Mouse (Mus musculus): ENCODE data around the gene Dnpep. TPM values are rescaled to one million over a fixed set of nuclear protein-coding genes. Genes with fewer than 3 reads are reported as not detected.

Dnpep gene
- polyA plus RNA-seq, 1 experiment, result 87.0 TPM

GRCm38 (mm10) chr1:75340519-75340918 lies 22.7 kb upstream of the Dnpep start:
- 92% methylated on average over 2 of the region's 2 CpGs for WGBS
- no peaks in the 10 kb centered on the region for H3K4me1 ChIP-seq (ENCODE audit: control insufficient read depth, insufficient read depth, low read length)
- H3K4me3 ChIP-seq (replicated peaks; ENCODE audit: insufficient read depth, low read depth, low read length), result no peak overlapping the region
- no peak overlapping the region for H3K27ac ChIP-seq (ENCODE audit: insufficient read depth, low read length)
- H3K27me3 ChIP-seq (ENCODE audit: control insufficient read depth, insufficient read depth, low read length), result no peaks in the 10 kb centered on the region
- DNase-seq, result no peak
- TF ChIP-seq POLR2A (IDR thresholded peaks at IDR 0.05; ENCODE audit: borderline replicate concordance, insufficient read depth, low read length) (no peak), CTCF (IDR thresholded peaks at IDR 0.05; ENCODE audit: borderline replicate concordance, insufficient read depth, low read depth, low read length) (no peak)

GRCm38 (mm10) chr1:75339337-75339736 lies 21.5 kb upstream of the Dnpep start:
- 55% methylated on average over 9 of the region's 9 CpGs for WGBS
- H3K27ac ChIP-seq (ENCODE audit: insufficient read depth, low read length), result no peak overlapping the region
- H3K4me3 ChIP-seq (replicated peaks; ENCODE audit: insufficient read depth, low read depth, low read length), result no peak overlapping the region
- H3K27me3 ChIP-seq (ENCODE audit: control insufficient read depth, insufficient read depth, low read length), result no peaks in the 10 kb centered on the region
- H3K4me1 ChIP-seq (ENCODE audit: control insufficient read depth, insufficient read depth, low read length), result no peaks in the 10 kb centered on the region
- no peak for DNase-seq
- TF ChIP-seq POLR2A (IDR thresholded peaks at IDR 0.05; ENCODE audit: borderline replicate concordance, insufficient read depth, low read length) (no peak), CTCF (IDR thresholded peaks at IDR 0.05; ENCODE audit: borderline replicate concordance, insufficient read depth, low read depth, low read length) (no peak)

- WGBS, result 52% methylated on average over 11 of the region's 11 CpGs
- DNase-seq, result no peak
- H3K27ac ChIP-seq (ENCODE audit: insufficient read depth, low read length), result no peak overlapping the region
- H3K4me1 ChIP-seq (ENCODE audit: control insufficient read depth, insufficient read depth, low read length), result no peaks in the 10 kb centered on the region
- H3K27me3 ChIP-seq (ENCODE audit: control insufficient read depth, insufficient read depth, low read length), result no peaks in the 10 kb centered on the region
- no peak overlapping the region for H3K4me3 ChIP-seq (replicated peaks; ENCODE audit: insufficient read depth, low read depth, low read length)
- TF ChIP-seq POLR2A (IDR thresholded peaks at IDR 0.05; ENCODE audit: borderline replicate concordance, insufficient read depth, low read length), result no peak
- TF ChIP-seq CTCF (IDR thresholded peaks at IDR 0.05; ENCODE audit: borderline replicate concordance, insufficient read depth, low read depth, low read length), result no peak
Observed at GRCm38 (mm10) chr1:75338091-75338694, 20.4 kb upstream of the Dnpep start.

GRCm38 (mm10) chr1:75337097-75337496 lies 19.3 kb upstream of the Dnpep start:
- no peak overlapping the region for H3K27ac ChIP-seq (ENCODE audit: insufficient read depth, low read length)
- H3K27me3 ChIP-seq (ENCODE audit: control insufficient read depth, insufficient read depth, low read length), result no peaks in the 10 kb centered on the region
- no peak for DNase-seq
- WGBS, result 81% methylated on average over 9 of the region's 9 CpGs
- no peak for TF ChIP-seq CTCF (IDR thresholded peaks at IDR 0.05; ENCODE audit: borderline replicate concordance, insufficient read depth, low read depth, low read length)
- no peak for TF ChIP-seq POLR2A (IDR thresholded peaks at IDR 0.05; ENCODE audit: borderline replicate concordance, insufficient read depth, low read length)
- H3K4me1 ChIP-seq (ENCODE audit: control insufficient read depth, insufficient read depth, low read length), result no peaks in the 10 kb centered on the region
- H3K4me3 ChIP-seq (replicated peaks; ENCODE audit: insufficient read depth, low read depth, low read length), result no peak overlapping the region

- no peak for DNase-seq
- no peaks in the 10 kb centered on the region for H3K27me3 ChIP-seq (ENCODE audit: control insufficient read depth, insufficient read depth, low read length)
- no peak overlapping the region for H3K27ac ChIP-seq (ENCODE audit: insufficient read depth, low read length)
- no peak overlapping the region for H3K4me3 ChIP-seq (replicated peaks; ENCODE audit: insufficient read depth, low read depth, low read length)
- H3K4me1 ChIP-seq (ENCODE audit: control insufficient read depth, insufficient read depth, low read length), result no peaks in the 10 kb centered on the region
- TF ChIP-seq CTCF (IDR thresholded peaks at IDR 0.05; ENCODE audit: borderline replicate concordance, insufficient read depth, low read depth, low read length) (no peak), POLR2A (IDR thresholded peaks at IDR 0.05; ENCODE audit: borderline replicate concordance, insufficient read depth, low read length) (no peak)
- WGBS, result 90% methylated on average over 3 of the region's 3 CpGs
Observed at GRCm38 (mm10) chr1:75336461-75336860, 18.7 kb upstream of the Dnpep start.

- no peak for DNase-seq
- TF ChIP-seq POLR2A (IDR thresholded peaks at IDR 0.05; ENCODE audit: borderline replicate concordance, insufficient read depth, low read length) (no peak), CTCF (IDR thresholded peaks at IDR 0.05; ENCODE audit: borderline replicate concordance, insufficient read depth, low read depth, low read length) (no peak)
- H3K27ac ChIP-seq (ENCODE audit: insufficient read depth, low read length), result no peak overlapping the region
- no peak overlapping the region for H3K4me3 ChIP-seq (replicated peaks; ENCODE audit: insufficient read depth, low read depth, low read length)
- no peaks in the 10 kb centered on the region for H3K4me1 ChIP-seq (ENCODE audit: control insufficient read depth, insufficient read depth, low read length)
- 85% methylated on average over 1 of the region's 1 CpGs for WGBS
- no peaks in the 10 kb centered on the region for H3K27me3 ChIP-seq (ENCODE audit: control insufficient read depth, insufficient read depth, low read length)
Observed at GRCm38 (mm10) chr1:75331271-75331670, 13.5 kb upstream of the Dnpep start.

GRCm38 (mm10) chr1:75327461-75327860 lies 9.7 kb upstream of the Dnpep start:
- TF ChIP-seq POLR2A (IDR thresholded peaks at IDR 0.05; ENCODE audit: borderline replicate concordance, insufficient read depth, low read length) (no peak), CTCF (IDR thresholded peaks at IDR 0.05; ENCODE audit: borderline replicate concordance, insufficient read depth, low read depth, low read length) (no peak)
- DNase-seq, result no peak
- Histone ChIP-seq H3K27me3 (ENCODE audit: control insufficient read depth, insufficient read depth, low read length) (no peaks in the 10 kb centered on the region), H3K27ac (ENCODE audit: insufficient read depth, low read length) (no peak overlapping the region), H3K4me1 (ENCODE audit: control insufficient read depth, insufficient read depth, low read length) (no peaks in the 10 kb centered on the region), H3K4me3 (replicated peaks; ENCODE audit: insufficient read depth, low read depth, low read length) (no peak overlapping the region)

GRCm38 (mm10) chr1:75319166-75319565 lies 1.4 kb upstream of the Dnpep start:
- Histone ChIP-seq H3K4me3 (replicated peaks; ENCODE audit: insufficient read depth, low read depth, low read length) (no peak overlapping the region), H3K27ac (ENCODE audit: insufficient read depth, low read length) (no peak overlapping the region), H3K4me1 (ENCODE audit: control insufficient read depth, insufficient read depth, low read length) (no peaks in the 10 kb centered on the region), H3K27me3 (ENCODE audit: control insufficient read depth, insufficient read depth, low read length) (no peaks in the 10 kb centered on the region)
- WGBS, result 92% methylated on average over 10 of the region's 10 CpGs
- no peak for TF ChIP-seq POLR2A (IDR thresholded peaks at IDR 0.05; ENCODE audit: borderline replicate concordance, insufficient read depth, low read length)
- no peak for TF ChIP-seq CTCF (IDR thresholded peaks at IDR 0.05; ENCODE audit: borderline replicate concordance, insufficient read depth, low read depth, low read length)
- no peak for DNase-seq

Data from cerebellum, adult 2 months (tissue).